Mouse (Mus musculus) liver, embryonic 13.5 days (tissue): ENCODE measurements at regions not wholly inside any gene's neighbourhood (a gene's known extent, or its start where the extent isn't known, plus 50 kb on each side); places are given as distances from the start of the nearest gene placed in this dataset.

Source experiments
- ATAC-seq: fragments of 200-750 bp; cut with Nextera tagmentation; 2 replicates; pipeline ENCODE4 v1.8.0; 2017; ENCODE audit warnings: low read depth, mild to moderate bottlenecking, moderate number of reproducible peaks, moderate library complexity
- DNase-seq: peaks from one replicate; pipeline ENCODE4 v3.0.0; 2022
- H3K27ac ChIP-seq: fragments of 300-500 bp; sonication (generic); 2 replicates; pipeline ENCODE4 v1.5.1; 2015; ENCODE audit warnings: moderate library complexity, mild to moderate bottlenecking, inconsistent platforms
- H3K27me3 ChIP-seq: fragments of 300-500 bp; sonication (generic); 2 replicates; pipeline ENCODE4 v1.6.1; 2015; ENCODE audit warnings: mild to moderate bottlenecking, inconsistent platforms
- H3K36me3 ChIP-seq: fragments of 300-500 bp; sonication (generic); 2 replicates; pipeline ENCODE4 v1.6.1; 2015; ENCODE audit warnings: mild to moderate bottlenecking, inconsistent platforms
- H3K4me1 ChIP-seq: fragments of 300-500 bp; sonication (generic); replicated peaks from 2 replicates; pipeline ENCODE4 v1.6.1; 2015; ENCODE audit warnings: inconsistent platforms
- H3K4me2 ChIP-seq: fragments of 300-500 bp; sonication (generic); 2 replicates; pipeline ENCODE4 v1.6.1; 2015; ENCODE audit warnings: inconsistent platforms, mild to moderate bottlenecking, moderate library complexity
- H3K4me3 ChIP-seq: fragments of 300-500 bp; sonication (generic); replicated peaks from 2 replicates; pipeline ENCODE4 v1.5.1; 2015; ENCODE audit warnings: mild to moderate bottlenecking, inconsistent platforms
- H3K9ac ChIP-seq: fragments of 300-500 bp; sonication (generic); 2 replicates; pipeline ENCODE4 v1.6.1; 2015; ENCODE audit warnings: mild to moderate bottlenecking, inconsistent platforms
- H3K9me3 ChIP-seq: fragments of 300-500 bp; sonication (generic); replicated peaks from 2 replicates; pipeline ENCODE4 v1.6.1; 2016; ENCODE audit warnings: inconsistent platforms
- WGBS: fragments of 180-500 bp; shearing (Covaris S2); methylation state at CpG from one replicate; pipeline ENCODE4 v1.1.7; 2015; ENCODE audit not compliant: insufficient replicate concordance; 5-methylcytosine and 5-hydroxymethylcytosine counted together

GRCm38 (mm10) chr8:103530903-103531302 lies 570.5 kb upstream of the Cdh5 start:
- H3K9ac ChIP-seq = no peak overlapping the region
- no peaks in the 10 kb centered on the region for H3K36me3 ChIP-seq
- no peaks in the 10 kb centered on the region for H3K27me3 ChIP-seq
- no peak overlapping the region for H3K4me2 ChIP-seq
- no peak for ATAC-seq
- no peak for DNase-seq
- H3K4me3 ChIP-seq = no peak overlapping the region
- WGBS = 31% methylated on average over 4 of the region's 4 CpGs
- no peaks in the 10 kb centered on the region for H3K9me3 ChIP-seq
- no peak overlapping the region for H3K27ac ChIP-seq
- H3K4me1 ChIP-seq = no peaks in the 10 kb centered on the region

- no peak overlapping the region for H3K9ac ChIP-seq
- ATAC-seq = no peak
- no peaks in the 10 kb centered on the region for H3K9me3 ChIP-seq
- no peak for DNase-seq
- no peaks in the 10 kb centered on the region for H3K27me3 ChIP-seq
- H3K4me1 ChIP-seq = no peaks in the 10 kb centered on the region
- no peaks in the 10 kb centered on the region for H3K36me3 ChIP-seq
- H3K4me3 ChIP-seq = no peak overlapping the region
- H3K27ac ChIP-seq = no peak overlapping the region
- H3K4me2 ChIP-seq = no peak overlapping the region
- 57% methylated on average over 4 of the region's 4 CpGs for WGBS
Observed at GRCm38 (mm10) chr8:103534971-103535370, 566.5 kb upstream of the Cdh5 start.

- Histone ChIP-seq H3K4me2 (no peak overlapping the region), H3K27me3 (no peaks in the 10 kb centered on the region), H3K4me3 (no peak overlapping the region), H3K27ac (no peak overlapping the region), H3K9ac (no peak overlapping the region), H3K4me1 (no peaks in the 10 kb centered on the region), H3K9me3 (no peaks in the 10 kb centered on the region), H3K36me3 (no peaks in the 10 kb centered on the region)
- WGBS = 65% methylated on average over 2 of the region's 2 CpGs
- no peak for ATAC-seq
- no peak for DNase-seq
Observed at GRCm38 (mm10) chr8:103536856-103537255, 564.6 kb upstream of the Cdh5 start.

GRCm38 (mm10) chr8:103541954-103542353 lies 559.5 kb upstream of the Cdh5 start:
- Histone ChIP-seq H3K9ac (no peak overlapping the region), H3K4me2 (no peak overlapping the region), H3K36me3 (no peaks in the 10 kb centered on the region), H3K27me3 (no peaks in the 10 kb centered on the region), H3K4me3 (no peak overlapping the region), H3K4me1 (no peaks in the 10 kb centered on the region), H3K9me3 (0 out of 2 replicates have a peak, but pooled peaks cover 3% of the 10 kb centered on the region), H3K27ac (no peak overlapping the region)
- ATAC-seq = no peak
- DNase-seq = no peak
- WGBS = 44% methylated on average over 2 of the region's 2 CpGs

- DNase-seq = no peak
- WGBS = 66% methylated on average over 8 of the region's 8 CpGs
- no peaks in the 10 kb centered on the region for H3K36me3 ChIP-seq
- no peak for ATAC-seq
- no peak overlapping the region for H3K4me3 ChIP-seq
- no peak overlapping the region for H3K27ac ChIP-seq
- no peaks in the 10 kb centered on the region for H3K4me1 ChIP-seq
- H3K27me3 ChIP-seq = no peaks in the 10 kb centered on the region
- H3K4me2 ChIP-seq = no peak overlapping the region
- H3K9me3 ChIP-seq = no peaks in the 10 kb centered on the region
- H3K9ac ChIP-seq = no peak overlapping the region
Observed at GRCm38 (mm10) chr8:103551916-103552535, 549.4 kb upstream of the Cdh5 start.

GRCm38 (mm10) chr8:103561606-103562005 lies 539.8 kb upstream of the Cdh5 start:
- DNase-seq (no peak), ATAC-seq (no peak)
- Histone ChIP-seq H3K9me3 (no peaks in the 10 kb centered on the region), H3K4me3 (no peak overlapping the region), H3K27ac (no peak overlapping the region), H3K4me2 (no peak overlapping the region), H3K4me1 (no peaks in the 10 kb centered on the region), H3K36me3 (no peaks in the 10 kb centered on the region), H3K9ac (no peak overlapping the region), H3K27me3 (no peaks in the 10 kb centered on the region)
- 53% methylated on average over 2 of the region's 2 CpGs for WGBS

GRCm38 (mm10) chr8:103570864-103571425 lies 530.5 kb upstream of the Cdh5 start:
- no peak overlapping the region for H3K9ac ChIP-seq
- H3K27ac ChIP-seq = no peak overlapping the region
- H3K4me1 ChIP-seq = no peaks in the 10 kb centered on the region
- DNase-seq (no peak), ATAC-seq (no peak)
- H3K4me2 ChIP-seq = no peak overlapping the region
- H3K9me3 ChIP-seq = 0 out of 2 replicates have a peak, but pooled peaks cover 3% of the 10 kb centered on the region
- no peaks in the 10 kb centered on the region for H3K36me3 ChIP-seq
- H3K4me3 ChIP-seq = no peak overlapping the region
- WGBS = 69% methylated on average over 11 of the region's 11 CpGs
- H3K27me3 ChIP-seq = no peaks in the 10 kb centered on the region

- Histone ChIP-seq H3K4me2 (no peak overlapping the region), H3K9ac (no peak overlapping the region), H3K4me3 (no peak overlapping the region), H3K4me1 (no peaks in the 10 kb centered on the region), H3K9me3 (no peaks in the 10 kb centered on the region), H3K27ac (no peak overlapping the region), H3K36me3 (no peaks in the 10 kb centered on the region), H3K27me3 (no peaks in the 10 kb centered on the region)
- DNase-seq (no peak), ATAC-seq (no peak)
- WGBS = 25% methylated on average over 3 of the region's 3 CpGs
Observed at GRCm38 (mm10) chr8:103577147-103577546, 524.3 kb upstream of the Cdh5 start.

GRCm38 (mm10) chr8:103578006-103578405 lies 523.4 kb upstream of the Cdh5 start:
- Histone ChIP-seq H3K4me2 (no peak overlapping the region), H3K27ac (no peak overlapping the region), H3K4me1 (no peaks in the 10 kb centered on the region), H3K9ac (no peak overlapping the region), H3K4me3 (no peak overlapping the region), H3K27me3 (no peaks in the 10 kb centered on the region), H3K36me3 (no peaks in the 10 kb centered on the region), H3K9me3 (no peaks in the 10 kb centered on the region)
- 64% methylated on average over 6 of the region's 6 CpGs for WGBS
- DNase-seq = no peak
- no peak for ATAC-seq

- no peaks in the 10 kb centered on the region for H3K27me3 ChIP-seq
- DNase-seq (no peak), ATAC-seq (no peak)
- H3K9me3 ChIP-seq = no peaks in the 10 kb centered on the region
- no peak overlapping the region for H3K9ac ChIP-seq
- H3K4me2 ChIP-seq = no peak overlapping the region
- H3K4me3 ChIP-seq = no peak overlapping the region
- no peaks in the 10 kb centered on the region for H3K4me1 ChIP-seq
- no peaks in the 10 kb centered on the region for H3K36me3 ChIP-seq
- H3K27ac ChIP-seq = no peak overlapping the region
- WGBS = 77% methylated on average over 6 of the region's 6 CpGs
Observed at GRCm38 (mm10) chr8:103608291-103608690, 493.1 kb upstream of the Cdh5 start.

- Histone ChIP-seq H3K4me2 (no peak overlapping the region), H3K4me3 (no peak overlapping the region), H3K9me3 (0 out of 2 replicates have a peak, but pooled peaks cover 2% of the 10 kb centered on the region), H3K27ac (no peak overlapping the region), H3K27me3 (no peaks in the 10 kb centered on the region), H3K36me3 (no peaks in the 10 kb centered on the region), H3K9ac (no peak overlapping the region), H3K4me1 (no peaks in the 10 kb centered on the region)
- ATAC-seq = no peak
- 45% methylated on average over 3 of the region's 3 CpGs for WGBS
- DNase-seq = no peak
Observed at GRCm38 (mm10) chr8:103623781-103624434, 477.5 kb upstream of the Cdh5 start.
